Mouse (Mus musculus) left cerebral cortex, adult 18-20 months (tissue): ENCODE measurements at regions not wholly inside any gene's neighbourhood (a gene's known extent, or its start where the extent isn't known, plus 50 kb on each side); places are given as distances from the start of the nearest gene placed in this dataset.

ENCODE experiments used
- DNase-seq, 2 experiments: peaks; one replicate each; pipeline ENCODE4 v3.0.0; 2021 to 2022; ENCODE audit warnings: low spot score in 2 of 2, mixed read lengths in 1 of 2

- no peak for DNase-seq
These were observed 512.5 kb downstream of the Pdcd6ip start for GRCm38 (mm10) chr9:113195556-113195955.

DNA sequence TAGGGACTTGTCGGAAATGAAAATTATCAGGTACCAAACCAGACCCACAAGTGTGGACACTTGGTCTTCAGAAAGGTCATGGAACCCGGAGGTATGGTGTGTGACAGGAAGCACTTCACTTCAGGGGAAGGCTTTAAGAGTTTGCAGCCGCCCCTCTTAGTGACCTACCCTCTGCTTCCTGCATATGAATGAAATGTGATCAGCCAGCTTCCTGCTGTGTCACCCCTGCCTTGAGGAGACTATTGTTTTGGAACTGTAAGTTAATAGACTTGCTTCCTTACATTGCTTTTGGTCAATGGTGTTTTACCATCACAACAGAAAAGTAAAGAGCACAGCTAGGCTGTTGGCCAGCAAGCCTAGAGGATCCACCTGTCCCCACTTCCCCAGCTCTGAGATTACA is 515.3 kb downstream of the Pdcd6ip start:
- no peak for DNase-seq

- DNase-seq, result no peak
These were observed 516.9 kb downstream of the Pdcd6ip start for GRCm38 (mm10) chr9:113191163-113191562.

GRCm38 (mm10) chr9:113181182-113181581 is 526.9 kb downstream of the Pdcd6ip start:
- DNase-seq, result peak in 1 of 2 experiments; percentile 18

GRCm38 (mm10) chr9:113177918-113178235 is 530.2 kb downstream of the Pdcd6ip start:
- no peak for DNase-seq

DNA sequence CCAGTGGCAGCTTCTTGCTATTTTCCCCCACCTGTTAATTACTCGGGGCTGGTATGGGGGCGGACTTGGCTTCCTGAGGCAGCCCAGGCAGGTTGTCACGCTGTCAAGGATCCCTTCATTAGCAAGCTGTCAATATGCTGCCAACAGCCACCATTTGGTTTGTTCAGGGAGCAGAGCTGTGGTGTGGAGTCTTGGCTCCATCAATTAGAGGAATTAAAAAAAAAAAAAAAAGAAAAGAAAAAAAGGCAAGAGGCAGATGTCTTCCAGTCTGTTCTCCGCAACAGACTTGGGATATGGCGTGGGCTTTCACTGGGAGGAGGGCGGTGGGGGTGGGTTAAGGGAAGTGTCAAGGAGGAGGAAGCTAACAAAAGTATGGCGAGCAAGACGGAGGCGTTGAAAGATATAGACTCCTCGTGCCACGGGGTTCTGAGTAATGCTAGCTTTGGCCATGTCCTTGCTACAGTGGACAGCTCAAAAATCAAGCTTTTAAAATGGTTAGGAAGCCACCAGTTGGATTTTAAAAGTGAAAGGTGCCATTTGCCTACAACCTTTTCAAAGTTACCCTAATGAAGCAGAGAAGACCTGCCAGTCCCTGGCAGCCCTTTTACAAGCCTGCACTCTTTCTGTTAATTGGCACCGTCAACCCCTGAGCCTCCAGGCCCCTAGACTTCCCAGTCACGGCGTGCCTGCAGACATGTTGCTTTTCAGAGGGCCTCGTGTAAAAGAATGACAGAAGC is 530.7 kb downstream of the Pdcd6ip start:
- DNase-seq, result peak; percentile 72 to 84

DNA sequence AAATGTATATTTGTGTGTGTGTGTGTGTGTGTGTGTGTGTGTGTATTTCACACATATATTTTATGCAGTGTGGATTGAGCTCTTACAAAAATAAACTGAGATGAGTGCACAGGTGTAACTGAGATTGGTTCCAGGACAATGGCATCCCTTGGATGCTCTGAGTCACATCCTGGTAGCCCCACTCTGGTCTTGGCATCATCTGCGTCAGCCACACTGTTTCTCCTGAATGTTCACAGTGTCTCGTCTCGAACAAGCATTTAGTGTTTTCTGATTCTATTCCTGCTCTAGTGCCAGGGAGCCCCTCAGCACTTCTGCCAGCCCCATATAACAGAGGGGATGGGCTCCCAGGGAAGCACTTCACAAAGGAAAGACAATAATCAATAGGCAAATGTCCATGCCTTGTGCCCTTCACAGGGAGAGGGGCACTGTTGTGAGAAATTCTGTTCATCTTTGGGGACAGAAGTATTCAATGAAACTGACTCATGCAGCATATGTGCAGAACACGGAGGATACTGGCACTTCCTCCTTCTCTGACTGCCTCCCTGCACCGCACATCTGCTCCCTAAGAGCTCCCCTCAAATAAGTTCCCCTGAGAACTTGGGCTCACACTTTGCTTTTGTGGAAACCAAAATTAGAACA is 536.2 kb downstream of the Pdcd6ip start:
- peak; percentile 55 to 71 for DNase-seq

- no peak for DNase-seq
These were observed 544.9 kb downstream of the Pdcd6ip start for GRCm38 (mm10) chr9:113162897-113163874.

GRCm38 (mm10) chr9:113160011-113160410 is 548.0 kb downstream of the Pdcd6ip start:
- DNase-seq, result no peak

DNA sequence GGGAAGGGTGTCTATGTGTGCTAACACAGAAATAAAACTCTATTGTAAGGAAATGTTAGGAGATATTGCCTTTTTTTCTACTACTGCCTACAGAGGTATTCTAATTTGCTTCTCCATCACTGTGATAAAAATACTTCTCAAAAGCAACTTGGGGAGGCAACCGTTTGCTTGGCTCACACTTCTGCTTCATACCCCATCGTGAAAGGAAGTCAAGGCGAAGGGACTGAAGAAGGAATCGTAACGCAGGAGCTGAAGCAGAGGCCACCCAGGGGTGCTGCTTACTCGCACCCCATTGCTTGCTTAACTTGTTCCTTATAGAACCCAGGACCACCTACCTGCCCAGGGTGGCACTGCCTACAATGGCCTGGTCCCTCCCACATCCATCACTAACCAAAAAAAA is 550.0 kb downstream of the Pdcd6ip start:
- peak in 1 of 2 experiments; percentile 31 for DNase-seq

GRCm38 (mm10) chr9:113157474-113158076 is 550.5 kb downstream of the Pdcd6ip start:
- DNase-seq, result peak in 1 of 2 experiments; percentile 33

DNA sequence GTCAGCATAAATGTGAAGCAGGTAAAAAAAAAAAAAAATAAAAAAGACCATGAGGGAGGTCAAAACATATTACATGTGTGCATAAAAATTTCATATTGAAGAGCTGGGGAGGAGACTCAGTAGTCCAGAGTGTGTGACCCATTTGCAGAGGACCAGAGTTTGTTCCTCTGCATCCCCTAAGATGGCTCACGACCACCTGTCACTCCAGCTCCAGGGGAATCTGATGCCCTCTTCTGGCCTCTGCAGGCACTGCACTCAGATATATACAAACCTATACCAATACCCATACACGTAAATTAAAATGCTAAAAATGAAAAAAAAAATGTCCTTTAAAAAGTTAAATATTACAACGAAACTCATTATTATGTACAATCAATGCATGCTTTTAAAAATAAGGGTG is 551.4 kb downstream of the Pdcd6ip start:
- no peak for DNase-seq

- no peak for DNase-seq
These were observed 559.0 kb downstream of the Pdcd6ip start for GRCm38 (mm10) chr9:113149084-113149483.

DNA sequence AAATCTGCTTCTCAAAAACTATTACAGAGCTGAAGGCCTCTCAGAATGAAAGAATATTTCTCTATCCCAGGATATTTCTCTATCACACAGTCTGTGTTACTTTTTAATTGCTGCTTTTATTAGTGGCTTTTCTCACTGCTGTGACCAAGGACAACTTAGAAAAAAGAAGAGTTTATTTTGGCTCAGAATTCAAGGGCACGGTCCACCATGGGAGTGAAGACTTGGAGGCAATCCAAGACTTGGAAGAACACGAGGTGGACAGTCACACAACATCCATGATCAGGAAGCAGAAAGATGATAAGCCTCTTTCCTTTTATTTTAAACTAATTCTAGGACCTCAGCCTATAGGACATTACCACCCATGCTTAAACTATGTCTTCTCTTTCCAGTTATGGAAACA is 561.5 kb downstream of the Pdcd6ip start:
- no peak for DNase-seq

GRCm38 (mm10) chr9:113145036-113145435 is 563.0 kb downstream of the Pdcd6ip start:
- DNase-seq, result no peak

GRCm38 (mm10) chr9:113134611-113135010 is 573.4 kb downstream of the Pdcd6ip start:
- DNase-seq, result no peak

GRCm38 (mm10) chr9:113123004-113123692 is 584.9 kb downstream of the Pdcd6ip start:
- no peak for DNase-seq

GRCm38 (mm10) chr9:113122253-113122749 is 585.8 kb downstream of the Pdcd6ip start:
- no peak for DNase-seq

- no peak for DNase-seq
These were observed 587.7 kb downstream of the Pdcd6ip start for GRCm38 (mm10) chr9:113120385-113120784.

- no peak for DNase-seq
These were observed 588.3 kb downstream of the Pdcd6ip start for GRCm38 (mm10) chr9:113119721-113120120.

- DNase-seq, result no peak
These were observed 592.5 kb downstream of the Pdcd6ip start for GRCm38 (mm10) chr9:113115576-113115975.
